Mouse (Mus musculus) forebrain, embryonic 13.5 days (tissue): ENCODE data around the gene Tfec. TPM values are rescaled to one million over a fixed set of nuclear protein-coding genes. Genes with fewer than 3 reads are reported as not detected.

ENCODE experiments used
- ATAC-seq: fragments of 200-750 bp; cut with Nextera tagmentation; 2 replicates; pipeline ENCODE4 v1.8.0; 2017
- H3K27ac ChIP-seq: fragments of 300-500 bp; sonication (generic); 2 replicates; pipeline ENCODE4 v1.5.1; 2015; ENCODE audit warnings: inconsistent platforms, mild to moderate bottlenecking, moderate library complexity
- H3K27me3 ChIP-seq: fragments of 300-500 bp; sonication (generic); 2 replicates; pipeline ENCODE4 v1.6.1; 2015; ENCODE audit warnings: mild to moderate bottlenecking, inconsistent platforms
- H3K36me3 ChIP-seq: fragments of 300-500 bp; sonication (generic); 2 replicates; pipeline ENCODE4 v1.6.1; 2015; ENCODE audit warnings: mild to moderate bottlenecking, inconsistent platforms; ENCODE audit not compliant: poor library complexity, severe bottlenecking
- H3K4me1 ChIP-seq: fragments of 300-500 bp; sonication (generic); 2 replicates; pipeline ENCODE4 v1.6.1; 2015; ENCODE audit warnings: inconsistent platforms
- H3K4me2 ChIP-seq: fragments of 300-500 bp; sonication (generic); 2 replicates; pipeline ENCODE4 v1.6.1; 2015; ENCODE audit warnings: inconsistent platforms, mild to moderate bottlenecking, moderate library complexity
- H3K4me3 ChIP-seq: fragments of 300-500 bp; sonication (generic); 2 replicates; pipeline ENCODE4 v1.5.1; 2015; ENCODE audit warnings: mild to moderate bottlenecking, inconsistent platforms
- H3K9ac ChIP-seq: fragments of 300-500 bp; sonication (generic); 2 replicates; pipeline ENCODE4 v1.6.1; 2015; ENCODE audit warnings: mild to moderate bottlenecking, inconsistent platforms
- H3K9me3 ChIP-seq: fragments of 300-500 bp; sonication (generic); replicated peaks from 2 replicates; pipeline ENCODE4 v1.6.1; 2016; ENCODE audit warnings: inconsistent platforms
- WGBS: fragments of 180-500 bp; shearing (Covaris S2); methylation state at CpG from one replicate; pipeline ENCODE4 v1.1.7; 2015; 5-methylcytosine and 5-hydroxymethylcytosine counted together
- polyA plus RNA-seq: library from polyadenylated mRNA; unstranded; fragments of >200 nt; fragmentation: Nextera tagmentation; extraction: Ambion mirVana; gene quantifications from 2 replicates; pipeline ENCODE4 v1.2.1, GENCODE M21; 2015

Tfec gene
- 0.17 and 0.30 TPM in 2 replicates for polyA plus RNA-seq

DNA sequence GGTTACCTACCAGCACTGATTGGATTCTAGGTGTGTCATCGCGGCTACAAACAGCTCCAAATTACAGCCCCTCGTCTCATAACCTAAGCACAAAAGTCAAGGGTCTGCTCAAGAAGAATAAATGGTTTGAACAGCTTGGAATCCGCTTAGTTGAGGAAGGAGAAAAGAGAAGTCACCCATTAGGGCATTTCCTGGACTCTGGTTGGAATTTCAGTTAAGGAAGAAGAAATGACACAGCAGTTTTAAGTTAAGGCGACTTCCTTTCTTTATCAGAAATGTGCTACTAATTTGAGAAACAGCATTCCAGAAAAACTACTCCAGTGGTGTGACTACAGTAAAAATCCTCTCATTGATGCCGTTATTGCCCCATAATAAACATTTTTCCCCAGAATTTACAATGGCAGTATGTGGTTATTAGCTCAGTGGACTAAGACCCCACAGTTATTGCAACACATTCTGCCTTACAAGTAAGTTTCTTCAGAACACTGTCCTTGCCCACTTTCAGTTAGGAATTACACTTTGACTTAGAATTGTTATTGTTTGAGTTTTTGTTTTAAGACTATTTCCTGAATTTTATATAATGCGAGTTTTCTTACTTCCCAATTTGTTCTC is at the start of gene Tfec:
Gene Tfec, minus strand, starts transcription at position 191 of the 612 bp plus-strand sequence.
- Histone ChIP-seq H3K27ac (no peak within 1 kb of the TSS), H3K27me3 (no peaks in the 10 kb centered on the region), H3K9me3 (no peaks in the 10 kb centered on the region), H3K4me2 (no peak within 1 kb of the TSS), H3K4me1 (no peaks in the 10 kb centered on the region), H3K36me3 (no peaks in the 10 kb centered on the region), H3K9ac (no peak within 1 kb of the TSS), H3K4me3 (no peak within 1 kb of the TSS)
- no peak for ATAC-seq
- 92% methylated on average over 7 of the region's 7 CpGs for WGBS

DNA sequence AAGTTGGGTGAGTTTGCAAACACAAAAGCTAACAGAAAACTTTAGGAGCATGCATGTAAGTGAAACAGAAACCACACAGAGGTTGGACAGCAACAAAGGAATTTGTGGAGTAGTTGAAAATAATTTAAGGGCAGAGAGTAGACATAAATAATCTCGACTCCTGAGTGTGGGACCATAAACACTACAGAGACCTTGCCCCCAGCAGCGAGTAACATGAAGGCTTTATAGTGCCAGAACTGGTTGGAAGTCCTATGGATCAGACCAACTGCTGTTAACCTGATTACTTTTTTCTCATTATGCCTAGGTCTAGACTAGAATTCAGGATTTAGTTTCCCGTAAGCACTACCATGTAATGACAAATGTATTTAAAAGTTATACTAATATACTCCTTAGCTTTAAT is 49.6 kb upstream of the Tfec start:
- H3K27me3 ChIP-seq = no peaks in the 10 kb centered on the region
- H3K36me3 ChIP-seq = no peaks in the 10 kb centered on the region
- no peak overlapping the region for H3K9ac ChIP-seq
- no peak overlapping the region for H3K4me3 ChIP-seq
- H3K4me2 ChIP-seq = no peak overlapping the region
- no peaks in the 10 kb centered on the region for H3K9me3 ChIP-seq
- no peak overlapping the region for H3K27ac ChIP-seq
- 65% methylated on average over 3 of the region's 3 CpGs for WGBS
- no peak for ATAC-seq
- H3K4me1 ChIP-seq = no peaks in the 10 kb centered on the region

DNA sequence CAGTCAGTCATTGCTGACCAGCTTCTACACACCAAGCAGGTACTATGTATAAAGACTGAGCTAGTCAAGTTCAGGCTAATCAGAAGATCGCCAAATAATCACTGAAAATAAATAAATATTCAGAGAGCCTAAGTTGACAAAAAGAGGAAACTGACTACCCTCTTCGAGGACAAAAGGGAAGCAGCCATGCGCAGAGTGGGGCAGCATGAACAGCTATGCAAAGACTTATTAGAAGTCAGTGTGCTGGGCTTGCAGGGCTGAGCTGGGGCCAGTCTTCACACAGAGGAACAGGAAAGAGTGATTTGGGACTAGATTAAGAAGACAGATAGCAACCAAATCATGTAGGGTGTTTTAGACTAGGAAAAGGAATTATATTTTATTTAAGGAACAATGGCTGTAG is 45.3 kb upstream of the Tfec start:
- no peaks in the 10 kb centered on the region for H3K9me3 ChIP-seq
- H3K4me2 ChIP-seq = no peak overlapping the region
- H3K36me3 ChIP-seq = no peaks in the 10 kb centered on the region
- no peak overlapping the region for H3K9ac ChIP-seq
- H3K27ac ChIP-seq = no peak overlapping the region
- no peak overlapping the region for H3K4me3 ChIP-seq
- no peaks in the 10 kb centered on the region for H3K27me3 ChIP-seq
- H3K4me1 ChIP-seq = peaks cover 6% of the 10 kb centered on the region; the same call in 1 of the 2 replicates
- ATAC-seq = no peak
- 84% methylated on average over 3 of the region's 3 CpGs for WGBS

DNA sequence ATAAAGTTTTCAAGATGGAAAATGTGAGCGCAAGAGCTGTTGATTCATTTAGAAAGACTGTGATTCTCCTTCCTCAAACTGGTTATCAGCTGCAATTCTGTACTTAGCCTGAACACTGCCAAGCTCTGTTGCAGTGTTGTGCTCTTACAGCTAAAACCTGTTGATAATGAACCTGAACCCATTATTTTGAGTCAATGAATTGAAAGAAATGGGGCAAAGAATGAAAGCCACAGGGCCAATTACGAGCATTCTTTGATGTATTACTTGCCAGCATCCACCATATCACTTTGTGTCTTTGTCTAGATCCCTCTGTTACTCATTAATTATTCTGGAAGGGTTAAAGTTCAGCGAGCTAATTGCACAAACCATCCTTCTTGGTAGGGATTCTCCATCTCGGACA is 44.2 kb upstream of the Tfec start:
- Histone ChIP-seq H3K9ac (no peak overlapping the region), H3K27ac (no peak overlapping the region), H3K27me3 (no peaks in the 10 kb centered on the region), H3K4me3 (no peak overlapping the region), H3K4me1 (peaks cover 6% of the 10 kb centered on the region; the same call in 1 of the 2 replicates), H3K36me3 (no peaks in the 10 kb centered on the region), H3K9me3 (no peaks in the 10 kb centered on the region), H3K4me2 (no peak overlapping the region)
- peak; percentile 70; the same call in 1 of the 2 replicates for ATAC-seq
- 28% methylated on average over 4 of the region's 4 CpGs for WGBS

DNA sequence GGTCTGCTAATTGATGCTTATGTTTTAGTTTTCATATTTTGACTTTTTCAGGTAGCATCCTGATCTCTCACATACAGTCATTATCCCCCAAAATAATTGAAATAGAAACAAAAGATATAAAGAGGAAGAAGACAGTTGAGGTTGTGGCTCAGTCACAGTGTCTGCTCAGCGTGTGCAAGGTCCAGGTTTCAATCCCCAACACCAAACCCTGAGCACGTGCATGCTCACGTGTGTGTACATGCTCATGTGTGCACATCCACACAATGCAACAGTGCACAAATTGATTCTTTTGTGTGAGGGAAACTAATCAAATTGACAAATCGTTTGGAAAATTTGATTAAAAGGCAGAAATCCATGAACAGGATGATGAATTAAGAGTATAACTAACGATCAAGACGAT is 32.8 kb upstream of the Tfec start:
- Histone ChIP-seq H3K4me1 (no peaks in the 10 kb centered on the region), H3K9ac (no peak overlapping the region), H3K4me2 (no peak overlapping the region), H3K27me3 (no peaks in the 10 kb centered on the region), H3K27ac (no peak overlapping the region), H3K9me3 (no peaks in the 10 kb centered on the region), H3K4me3 (no peak overlapping the region), H3K36me3 (no peaks in the 10 kb centered on the region)
- no peak for ATAC-seq
- WGBS = 73% methylated on average over 6 of the region's 6 CpGs

DNA sequence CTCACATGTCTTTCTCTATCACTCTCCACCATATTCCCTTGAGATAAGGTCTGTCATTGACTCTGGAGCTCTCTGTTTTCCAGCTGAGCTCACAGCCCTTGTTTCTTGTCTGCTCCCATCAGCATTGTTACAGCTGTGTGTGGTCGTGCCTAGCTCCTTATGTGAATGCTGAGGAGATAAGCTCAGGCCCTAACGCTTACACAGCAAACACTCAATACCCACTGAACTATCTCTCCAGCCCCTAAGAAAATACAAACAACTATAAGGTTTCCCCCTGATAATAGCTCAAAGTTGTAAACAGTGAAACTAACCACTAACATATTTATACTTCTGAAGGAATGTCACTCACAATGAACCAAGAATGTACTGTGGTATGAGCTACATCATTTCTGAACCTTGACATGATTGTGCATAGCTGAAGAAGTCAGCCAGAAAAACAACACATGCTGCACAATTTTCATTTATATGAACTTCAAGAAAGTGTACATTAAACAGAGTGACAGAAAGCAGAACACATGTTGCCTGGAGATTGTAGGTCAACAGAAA is 21.9 kb upstream of the Tfec start:
- no peaks in the 10 kb centered on the region for H3K9me3 ChIP-seq
- no peak overlapping the region for H3K4me3 ChIP-seq
- no peaks in the 10 kb centered on the region for H3K4me1 ChIP-seq
- H3K36me3 ChIP-seq = no peaks in the 10 kb centered on the region
- WGBS = 72% methylated on average over 2 of the region's 2 CpGs
- H3K27ac ChIP-seq = no peak overlapping the region
- ATAC-seq = no peak
- H3K9ac ChIP-seq = no peak overlapping the region
- H3K4me2 ChIP-seq = no peak overlapping the region
- no peaks in the 10 kb centered on the region for H3K27me3 ChIP-seq

DNA sequence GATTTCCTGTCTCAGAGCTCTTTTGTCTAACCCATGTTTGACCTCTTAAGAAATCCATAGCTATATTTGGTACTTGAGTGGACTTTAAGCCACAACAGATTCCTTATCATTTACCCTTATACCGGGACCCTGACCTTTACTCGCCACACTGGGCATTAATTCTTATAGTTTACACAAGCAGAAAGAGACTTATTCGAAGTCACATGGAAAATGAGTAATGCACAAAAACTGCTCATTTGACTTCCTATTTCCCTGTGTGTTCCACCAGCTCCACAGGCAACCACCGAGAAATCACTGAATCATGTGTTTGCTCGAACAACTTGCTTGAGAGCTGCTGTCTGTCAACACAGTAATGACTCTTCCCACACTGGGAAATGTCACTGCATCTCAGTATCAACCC is 6.4 kb downstream of the Tfec start:
- no peak overlapping the region for H3K9ac ChIP-seq
- 89% methylated on average over 5 of the region's 5 CpGs for WGBS
- H3K4me2 ChIP-seq = no peak overlapping the region
- H3K27ac ChIP-seq = no peak overlapping the region
- H3K27me3 ChIP-seq = no peaks in the 10 kb centered on the region
- no peaks in the 10 kb centered on the region for H3K9me3 ChIP-seq
- H3K4me3 ChIP-seq = no peak overlapping the region
- no peaks in the 10 kb centered on the region for H3K36me3 ChIP-seq
- no peak for ATAC-seq
- H3K4me1 ChIP-seq = no peaks in the 10 kb centered on the region

DNA sequence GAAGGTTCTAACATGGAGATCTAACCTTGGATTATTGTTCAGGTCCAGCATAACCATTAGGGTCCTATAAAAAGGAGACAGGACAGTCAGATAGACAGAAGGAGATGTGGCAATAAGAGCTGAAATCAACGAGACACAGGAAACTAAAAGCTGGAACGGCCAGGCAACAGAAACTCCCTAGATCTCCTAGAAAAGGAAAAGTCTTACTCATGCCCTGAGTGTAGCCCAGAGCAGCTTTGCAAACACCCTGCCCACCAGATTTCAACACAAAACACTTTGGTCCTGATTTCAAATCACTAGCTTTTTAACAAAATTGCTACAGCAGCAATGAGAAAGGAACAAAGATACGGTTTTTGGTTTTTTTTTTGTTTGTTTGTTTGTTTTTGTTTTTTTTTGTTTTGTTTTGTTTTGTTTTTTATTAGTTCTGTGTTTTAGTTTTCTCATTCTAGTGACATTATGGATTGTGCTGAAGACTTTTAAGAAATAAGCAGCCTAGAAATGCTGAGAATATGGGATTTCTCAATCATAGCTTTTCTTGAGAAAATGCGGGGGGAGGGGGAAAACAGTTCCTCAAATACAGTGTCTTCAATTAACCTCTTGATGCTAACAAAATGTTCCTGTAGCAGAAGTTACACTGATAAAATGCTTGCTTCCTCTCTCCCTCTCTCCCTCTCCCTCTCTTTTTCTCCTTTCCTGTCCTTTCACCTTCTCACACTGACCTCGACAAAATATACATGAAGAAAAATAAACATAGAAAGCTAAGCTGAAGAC is 14.5 kb downstream of the Tfec start:
- 84% methylated on average over 5 of the region's 5 CpGs for WGBS
- H3K4me1 ChIP-seq = no peaks in the 10 kb centered on the region
- H3K27ac ChIP-seq = no peak overlapping the region
- no peak overlapping the region for H3K9ac ChIP-seq
- no peak overlapping the region for H3K4me3 ChIP-seq
- peaks cover 4% of the 10 kb centered on the region; the same call in 1 of the 2 replicates for H3K9me3 ChIP-seq
- ATAC-seq = no peak
- no peaks in the 10 kb centered on the region for H3K27me3 ChIP-seq
- no peaks in the 10 kb centered on the region for H3K36me3 ChIP-seq
- H3K4me2 ChIP-seq = no peak overlapping the region

DNA sequence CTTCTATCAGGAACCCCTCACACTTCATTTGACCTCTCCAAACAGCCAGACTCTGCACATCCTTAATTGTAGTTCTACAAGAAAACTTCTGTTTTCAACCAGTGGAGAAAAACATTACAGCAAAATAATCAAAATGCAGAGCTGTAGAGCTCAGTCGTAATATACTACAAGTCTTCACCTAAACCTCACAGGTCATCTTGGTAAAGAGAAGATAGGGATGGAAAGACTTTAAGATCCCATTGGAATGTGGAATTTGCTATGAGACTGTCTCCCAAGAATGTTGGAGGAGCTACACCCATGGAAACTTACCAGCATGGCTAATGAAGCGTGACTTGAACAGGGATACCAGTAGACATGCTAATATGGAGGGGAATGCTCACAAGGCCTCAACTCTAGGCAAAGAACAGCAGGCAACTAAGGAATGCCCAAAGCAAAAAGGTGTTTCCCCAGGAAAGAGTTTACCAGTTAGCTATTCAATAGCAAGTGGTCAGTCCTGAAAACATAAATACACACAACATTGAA is 24.2 kb downstream of the Tfec start:
- no peak for ATAC-seq
- Histone ChIP-seq H3K9me3 (no peaks in the 10 kb centered on the region), H3K36me3 (no peaks in the 10 kb centered on the region), H3K27ac (no peak overlapping the region), H3K9ac (no peak overlapping the region), H3K4me3 (no peak overlapping the region), H3K27me3 (no peaks in the 10 kb centered on the region), H3K4me1 (no peaks in the 10 kb centered on the region), H3K4me2 (no peak overlapping the region)
- WGBS = 92% methylated on average over 2 of the region's 2 CpGs

DNA sequence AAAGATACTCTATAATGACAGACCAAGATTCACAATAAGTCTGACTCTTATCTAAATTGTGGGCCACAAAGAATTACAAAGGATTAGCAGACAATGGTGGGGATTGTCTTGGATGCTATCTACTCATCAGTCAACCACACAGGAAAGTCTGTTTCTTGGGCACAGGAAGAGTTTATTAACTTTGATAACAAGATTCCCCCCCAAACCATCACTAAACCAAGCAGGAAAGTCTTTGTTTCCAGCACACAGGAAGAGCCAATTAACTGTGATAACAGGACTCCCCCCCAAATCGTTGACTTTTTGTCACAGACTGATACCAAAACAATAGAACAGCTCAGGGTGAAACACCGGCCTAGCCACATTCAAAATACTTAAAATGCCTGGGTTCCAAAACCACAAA is 28.2 kb downstream of the Tfec start:
- Histone ChIP-seq H3K9me3 (no peaks in the 10 kb centered on the region), H3K27ac (no peak overlapping the region), H3K9ac (no peak overlapping the region), H3K36me3 (no peaks in the 10 kb centered on the region), H3K4me1 (no peaks in the 10 kb centered on the region), H3K4me2 (no peak overlapping the region), H3K27me3 (no peaks in the 10 kb centered on the region), H3K4me3 (no peak overlapping the region)
- WGBS = 51% methylated on average over 2 of the region's 2 CpGs
- no peak for ATAC-seq

DNA sequence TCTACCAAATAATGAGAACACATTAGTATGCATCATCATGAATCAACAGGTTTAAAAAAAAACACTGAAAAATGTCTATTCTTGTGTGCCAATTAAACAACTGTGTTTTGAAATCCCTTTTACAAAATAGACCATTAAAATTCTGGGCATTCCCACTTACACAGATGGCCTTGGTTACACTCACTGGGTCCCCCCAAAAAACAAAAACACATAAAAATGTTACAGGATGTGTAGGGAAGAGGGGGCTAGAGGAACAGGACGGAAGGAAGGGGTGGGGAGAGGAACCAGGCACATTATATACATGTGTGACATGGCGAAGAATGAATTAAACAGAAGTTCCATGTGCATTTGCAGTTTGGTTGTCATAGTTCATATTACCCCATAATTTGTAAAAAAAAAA is 29.9 kb downstream of the Tfec start:
- peak; percentile 84; the same call in 1 of the 2 replicates for ATAC-seq
- Histone ChIP-seq H3K27ac (no peak overlapping the region), H3K9ac (no peak overlapping the region), H3K27me3 (no peaks in the 10 kb centered on the region), H3K4me2 (no peak overlapping the region), H3K9me3 (no peaks in the 10 kb centered on the region), H3K4me3 (no peak overlapping the region), H3K4me1 (no peaks in the 10 kb centered on the region), H3K36me3 (no peaks in the 10 kb centered on the region)
- 52% methylated on average over 2 of the region's 2 CpGs for WGBS

DNA sequence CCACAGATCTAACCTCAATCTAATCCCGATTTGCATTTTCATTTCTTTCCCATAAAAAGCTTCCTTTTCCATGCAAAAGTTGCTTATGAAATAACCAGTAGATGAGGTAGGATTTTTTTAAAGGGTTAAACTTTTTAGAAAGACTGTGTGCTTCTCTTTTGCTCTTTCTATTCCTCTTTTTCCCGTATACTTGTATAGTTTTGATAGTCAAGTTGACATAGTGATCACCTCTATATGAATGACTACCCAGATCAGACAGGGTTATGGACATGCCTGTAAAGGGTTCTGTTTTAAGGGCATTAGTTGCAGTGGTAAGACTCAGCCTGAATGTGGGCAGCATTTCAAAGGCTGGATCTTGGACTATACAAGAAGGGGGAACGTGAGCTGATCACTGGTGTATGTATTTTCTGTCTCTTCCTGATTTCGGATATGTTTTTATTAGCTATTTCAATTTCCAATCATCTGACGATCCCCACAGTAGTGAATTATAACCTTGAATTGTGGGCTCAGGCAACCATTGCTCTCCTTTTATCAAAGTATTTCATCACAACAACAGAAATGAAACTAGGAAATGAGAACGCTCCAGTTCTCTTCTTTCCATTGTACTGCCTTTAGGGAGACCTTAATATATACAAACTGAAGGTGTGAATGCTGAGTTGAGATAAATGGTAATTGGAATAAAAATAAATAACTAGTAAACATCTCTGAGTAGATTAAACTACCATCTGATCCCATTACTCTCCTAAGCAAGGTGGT is 35.3 kb downstream of the Tfec start:
- H3K36me3 ChIP-seq = no peaks in the 10 kb centered on the region
- WGBS = 93% methylated on average over 6 of the region's 6 CpGs

More for the DNA sequence above, 35.3 kb downstream of the Tfec start:
- Histone ChIP-seq H3K4me3 (no peak overlapping the region), H3K4me1 (no peaks in the 10 kb centered on the region), H3K27me3 (no peaks in the 10 kb centered on the region), H3K27ac (no peak overlapping the region), H3K9me3 (no peaks in the 10 kb centered on the region), H3K9ac (no peak overlapping the region), H3K4me2 (no peak overlapping the region)
- no peak for ATAC-seq
